Mouse (Mus musculus): ENCODE data around the gene Nfs1.
"Not testable (repeated sequence)": the region's sequence is repeated elsewhere in the genome, so short reads cannot be mapped to it uniquely, and the experiment has no call there.

The Nfs1 gene

GRCm38 (mm10) chr2:156145486-156146130 is 1.6 kb upstream of the Nfs1 start:
- DNase-seq (ENCODE audit: low spot score in 2 of 2) = no peak

DNA sequence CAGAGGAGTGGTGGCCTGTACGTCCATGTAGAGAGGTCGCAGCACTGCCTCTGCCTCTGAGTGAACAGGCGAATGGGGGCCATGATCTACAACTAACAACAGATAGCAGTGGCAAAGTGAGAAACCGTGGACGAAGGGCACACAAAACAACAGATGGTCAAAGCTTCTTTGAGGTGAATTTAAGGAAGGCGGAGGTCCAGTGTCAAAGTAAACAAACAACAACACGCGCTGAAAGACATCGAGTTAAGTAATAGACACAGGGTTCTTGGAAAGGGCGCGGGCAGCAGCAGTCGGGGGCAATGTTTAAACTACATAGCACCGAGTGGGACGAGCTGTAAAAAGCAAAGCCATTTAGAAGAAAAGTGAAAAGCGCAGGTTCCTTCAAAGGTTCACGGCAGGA is 619 bp downstream of the Nfs1 start:
- no peak for DNase-seq (ENCODE audit: low spot score in 2 of 2)

- no peak for DNase-seq (ENCODE audit: low spot score in 2 of 2)
These were observed 1.2 kb downstream of the Nfs1 start for GRCm38 (mm10) chr2:156142820-156143219.

- no peak for DNase-seq (ENCODE audit: low spot score in 2 of 2)
These were observed 8.3 kb downstream of the Nfs1 start for GRCm38 (mm10) chr2:156135695-156136094.

GRCm38 (mm10) chr2:156134161-156134560 is 9.8 kb downstream of the Nfs1 start:
- DNase-seq (ENCODE audit: low spot score in 2 of 2) = no peak

DNA sequence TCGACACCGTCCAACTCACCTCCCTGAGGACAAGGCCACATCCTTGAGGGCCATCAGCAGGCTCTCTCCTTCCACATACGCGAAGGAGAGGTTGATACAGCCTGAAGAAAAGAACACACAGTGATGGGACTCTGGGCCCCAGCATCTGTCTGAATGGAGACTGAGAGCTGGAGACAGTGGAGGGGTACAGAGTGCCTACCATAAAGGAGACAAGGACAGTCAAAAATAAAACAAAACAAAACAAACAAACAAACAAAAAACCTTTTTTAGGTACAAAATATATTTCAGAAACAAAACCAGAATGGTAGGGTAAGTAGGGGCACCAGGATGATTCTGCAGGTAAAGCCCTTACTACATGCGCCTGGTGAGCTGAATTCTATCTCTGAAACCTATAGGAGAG is 17.0 kb downstream of the Nfs1 start, which contains the start of gene Gm28036:
Gene Gm28036 (minus strand): TSS at position 101 of the 400 bp plus-strand sequence.
- no peak for DNase-seq (ENCODE audit: low spot score in 2 of 2)

DNA sequence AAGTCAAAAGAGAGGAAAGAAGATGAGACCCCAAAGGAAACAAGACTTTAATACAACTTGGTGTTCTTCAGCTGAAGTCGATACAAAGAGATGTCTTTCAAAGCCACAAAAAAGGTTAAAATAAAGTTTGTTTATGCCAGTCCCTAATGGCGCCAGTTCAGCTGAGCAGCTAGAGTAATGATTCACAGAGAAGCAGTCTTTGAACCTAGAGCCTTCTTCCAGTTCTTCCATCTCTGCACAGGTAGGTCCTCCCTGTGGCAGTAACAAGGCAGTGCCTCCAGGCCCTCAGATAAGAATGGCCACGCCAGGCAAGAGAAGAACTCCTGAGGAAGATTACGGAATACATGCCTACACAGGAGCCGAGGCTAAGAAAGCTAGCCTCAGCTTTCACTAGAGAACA is 20.3 kb downstream of the Nfs1 start:
- no peak for DNase-seq (ENCODE audit: low spot score in 2 of 2)

GRCm38 (mm10) chr2:156119566-156119965 is 24.4 kb downstream of the Nfs1 start:
- no peak for DNase-seq (ENCODE audit: low spot score in 2 of 2)

DNA sequence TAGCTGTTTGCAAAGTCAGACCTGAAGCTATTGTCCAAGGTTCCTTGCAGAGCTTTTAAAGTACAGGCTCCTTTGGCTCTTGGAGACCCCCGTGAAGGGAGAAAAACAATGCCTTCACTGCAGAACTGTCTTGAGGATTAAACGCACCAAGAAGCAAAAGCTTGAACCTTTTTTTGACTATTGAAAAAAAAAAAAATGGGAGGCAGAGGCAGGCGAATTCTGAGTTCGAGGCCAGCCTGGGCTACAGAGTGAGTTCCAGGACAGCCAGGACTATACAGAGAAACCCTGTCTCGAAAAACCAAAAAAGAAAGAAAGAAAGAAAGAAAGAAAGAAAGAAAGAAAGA is 31.9 kb downstream of the Nfs1 start:
- DNase-seq (ENCODE audit: low spot score in 2 of 2) = not testable (repeated sequence)

- peak; percentile 89 to 92 for DNase-seq (ENCODE audit: low spot score in 2 of 2)
These were observed 32.5 kb downstream of the Nfs1 start, which contains the start of the genes Cpne1 and Rbm12 for GRCm38 (mm10) chr2:156111358-156112079. Gene Cpne1 (minus strand): TSS chr2:156111965. Gene Rbm12 (minus strand): TSS chr2:156111978.

GRCm38 (mm10) chr2:156110627-156111357 is 33.2 kb downstream of the Nfs1 start:
- peak; percentile 35 to 47 for DNase-seq (ENCODE audit: low spot score in 2 of 2)

- no peak for DNase-seq (ENCODE audit: low spot score in 2 of 2)
These were observed 52.1 kb downstream of the Nfs1 start for GRCm38 (mm10) chr2:156091926-156092325.

DNA sequence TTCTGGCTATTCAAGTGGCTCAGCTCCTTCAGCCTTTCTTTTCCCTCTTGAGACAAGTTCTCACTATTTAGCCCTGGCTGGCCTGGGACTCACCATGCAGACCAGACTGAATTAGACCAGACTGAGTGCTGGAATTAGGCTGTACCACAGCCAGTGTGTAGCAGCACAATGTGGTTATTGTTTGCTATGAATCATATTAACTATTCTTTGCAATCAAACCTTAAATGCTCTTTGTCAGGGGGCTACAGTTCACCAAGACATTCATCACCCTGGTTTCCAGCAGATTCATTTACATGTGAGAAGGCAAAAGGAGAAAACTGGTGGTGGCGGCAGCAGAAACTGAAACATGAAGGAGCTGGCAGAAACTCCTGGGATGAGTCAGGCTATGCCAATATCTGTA is 54.2 kb downstream of the Nfs1 start:
- no peak for DNase-seq (ENCODE audit: low spot score in 2 of 2)

DNA sequence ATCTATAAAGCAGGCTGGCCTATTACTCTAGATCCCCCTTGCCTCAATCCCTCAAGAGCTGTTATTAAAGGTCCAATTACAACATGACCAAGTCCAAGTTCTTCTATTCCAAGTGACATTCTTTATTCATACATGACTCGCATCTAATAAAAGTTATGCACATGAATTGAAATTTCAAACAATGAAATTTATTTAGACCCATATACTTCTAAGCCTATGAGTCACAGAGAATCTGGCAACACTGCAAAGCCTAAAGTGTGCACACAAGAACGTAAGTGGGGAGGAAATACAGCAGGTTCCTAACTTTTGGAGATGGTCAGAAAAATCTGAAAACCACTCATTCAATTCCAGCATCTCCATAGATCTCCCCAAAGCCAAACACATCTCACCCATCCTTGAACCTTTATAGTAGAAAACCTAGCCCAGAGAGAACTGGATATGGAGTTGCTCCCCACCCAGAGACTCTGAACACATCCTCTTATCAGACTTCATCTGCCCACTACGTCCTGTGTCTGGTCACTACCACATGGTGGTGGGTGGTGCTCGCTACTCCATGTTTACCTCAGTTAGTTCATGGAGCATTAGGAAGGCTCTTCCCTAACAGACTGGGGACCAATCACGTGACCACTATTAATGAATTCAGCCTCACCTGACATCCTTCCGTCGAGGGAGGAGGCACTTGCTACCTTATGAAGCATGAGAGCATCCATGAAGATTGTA is 56.4 kb downstream of the Nfs1 start:
- DNase-seq (ENCODE audit: low spot score in 2 of 2) = no peak

DNA sequence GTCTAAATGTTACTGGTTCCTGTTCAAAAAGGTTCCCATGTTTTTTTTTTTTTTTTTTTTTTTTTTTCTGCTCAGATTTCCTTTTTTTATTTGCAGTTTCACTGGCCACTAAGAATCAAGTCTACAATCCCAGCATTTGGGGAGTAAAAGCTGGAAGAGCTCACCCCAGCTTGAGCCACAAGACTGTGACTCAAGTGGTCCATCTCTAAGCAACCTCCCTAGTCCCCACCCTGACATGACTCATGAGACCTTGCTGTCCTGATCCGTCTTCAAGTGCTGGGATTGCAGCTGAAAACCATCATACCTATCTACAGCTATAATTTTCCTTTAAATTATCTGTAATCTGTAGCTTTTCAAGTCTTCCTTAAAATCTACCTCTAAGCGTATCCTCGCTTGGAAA is 59.4 kb downstream of the Nfs1 start:
- no peak for DNase-seq (ENCODE audit: low spot score in 2 of 2)

GRCm38 (mm10) chr2:156080391-156080790 is 63.6 kb downstream of the Nfs1 start:
- no peak for DNase-seq (ENCODE audit: low spot score in 2 of 2)

- no peak for DNase-seq (ENCODE audit: low spot score in 2 of 2)
These were observed 64.3 kb downstream of the Nfs1 start for GRCm38 (mm10) chr2:156079674-156080073.

DNA sequence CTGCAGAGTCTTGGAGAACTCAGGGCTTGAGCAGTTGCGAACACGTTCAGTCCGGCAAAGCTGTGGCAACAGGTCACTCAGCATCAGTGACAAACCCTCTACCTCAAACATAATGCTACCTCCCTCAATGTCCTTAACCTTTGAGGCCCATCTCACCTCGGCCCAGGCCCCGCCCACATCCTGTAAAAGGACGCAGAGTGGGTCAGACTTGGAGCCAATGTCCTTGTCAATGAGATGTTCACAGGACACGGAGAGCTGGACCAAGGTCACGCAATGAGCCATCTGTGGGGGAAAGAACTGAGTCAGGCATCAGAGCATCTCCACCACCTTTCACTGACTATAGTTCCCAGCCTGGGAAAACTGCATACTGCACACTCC is 64.8 kb downstream of the Nfs1 start:
- DNase-seq (ENCODE audit: low spot score in 2 of 2) = no peak

DNA sequence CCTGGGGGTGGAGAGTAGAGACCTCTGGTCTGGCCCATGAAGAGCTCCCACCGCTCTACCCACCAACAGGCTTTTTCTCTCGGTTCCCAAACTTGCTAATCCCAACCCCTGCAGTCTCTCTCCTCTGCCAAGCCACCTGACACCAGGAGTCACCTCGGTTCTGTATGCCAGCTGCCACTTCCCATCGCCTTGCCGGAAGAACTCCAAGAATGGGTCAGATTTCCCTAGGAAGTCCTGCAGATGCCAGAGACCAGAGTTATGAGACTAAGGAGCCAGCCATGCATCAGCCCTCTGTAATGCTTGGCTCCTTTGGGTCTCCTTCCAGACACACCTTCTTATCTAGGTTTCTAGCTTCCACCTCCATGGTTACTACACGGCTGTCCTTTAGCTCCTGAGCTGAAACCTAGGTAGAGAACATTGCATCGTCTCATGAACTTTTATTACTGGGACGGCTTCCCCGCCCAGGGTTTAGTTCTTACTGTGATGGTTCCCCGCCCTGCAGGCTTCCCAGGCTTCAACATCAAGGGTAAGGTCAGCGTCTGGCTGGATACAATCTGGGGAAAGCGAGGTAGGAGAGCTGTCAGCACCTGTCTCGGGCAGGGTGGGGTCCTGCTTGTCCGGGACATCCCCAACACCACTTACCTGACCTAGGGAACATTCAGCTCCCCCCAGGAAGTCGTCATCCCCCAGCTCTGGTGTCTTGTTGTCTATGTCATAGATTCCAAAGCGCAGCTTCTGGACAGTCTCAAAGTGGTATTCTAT is 65.4 kb downstream of the Nfs1 start:
- no peak for DNase-seq (ENCODE audit: low spot score in 2 of 2)

GRCm38 (mm10) chr2:156077461-156077860 is 66.5 kb downstream of the Nfs1 start:
- no peak for DNase-seq (ENCODE audit: low spot score in 2 of 2)

DNA sequence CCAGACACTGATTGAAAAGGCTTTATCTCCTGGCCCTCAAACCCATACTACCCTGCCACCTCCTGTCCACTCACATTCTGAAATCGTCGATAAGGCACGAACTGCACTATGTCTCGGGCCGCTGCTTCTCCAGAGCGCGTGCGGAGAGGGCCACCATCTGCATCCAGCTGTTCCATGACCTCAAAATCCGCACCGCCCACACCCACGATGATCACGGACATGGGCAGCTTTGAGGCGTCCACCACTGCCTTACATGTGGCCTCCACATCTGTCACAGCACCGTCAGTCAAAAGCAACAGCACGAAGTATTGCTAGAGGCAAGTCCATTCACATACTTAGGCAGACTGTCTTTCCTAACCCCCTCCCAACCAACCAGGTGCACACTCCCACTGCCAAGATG is 70.3 kb downstream of the Nfs1 start:
- DNase-seq (ENCODE audit: low spot score in 2 of 2) = no peak
